Mouse (Mus musculus) gastrocnemius, postnatal 10 days (tissue): ENCODE measurements around the gene A330070K13Rik. TPM values are rescaled to one million over a fixed set of nuclear protein-coding genes. Genes with fewer than 3 reads are reported as not detected.
A peak's percentile ranks its signal among the peaks of the same experiment; 100 is the strongest.

Experiments
- DNase-seq: peaks from one replicate; pipeline ENCODE4 v3.0.0; 2021; ENCODE audit warnings: mixed read lengths
- long read RNA-seq, 2 experiments: library from polyadenylated mRNA; stranded (forward); transcript quantifications; one replicate each; pipeline ENCODE4 v2.0.0; 2021
- total RNA-seq, 2 experiments: library from RNA; stranded (reverse); gene quantifications; 2 replicates each; pipeline ENCODE4 v1.2.3; 2021

A330070K13Rik gene
- total RNA-seq, result not detected
- long read RNA-seq, experiment 1, result 0 reads
- long read RNA-seq, experiment 2, result 0 reads

DNA sequence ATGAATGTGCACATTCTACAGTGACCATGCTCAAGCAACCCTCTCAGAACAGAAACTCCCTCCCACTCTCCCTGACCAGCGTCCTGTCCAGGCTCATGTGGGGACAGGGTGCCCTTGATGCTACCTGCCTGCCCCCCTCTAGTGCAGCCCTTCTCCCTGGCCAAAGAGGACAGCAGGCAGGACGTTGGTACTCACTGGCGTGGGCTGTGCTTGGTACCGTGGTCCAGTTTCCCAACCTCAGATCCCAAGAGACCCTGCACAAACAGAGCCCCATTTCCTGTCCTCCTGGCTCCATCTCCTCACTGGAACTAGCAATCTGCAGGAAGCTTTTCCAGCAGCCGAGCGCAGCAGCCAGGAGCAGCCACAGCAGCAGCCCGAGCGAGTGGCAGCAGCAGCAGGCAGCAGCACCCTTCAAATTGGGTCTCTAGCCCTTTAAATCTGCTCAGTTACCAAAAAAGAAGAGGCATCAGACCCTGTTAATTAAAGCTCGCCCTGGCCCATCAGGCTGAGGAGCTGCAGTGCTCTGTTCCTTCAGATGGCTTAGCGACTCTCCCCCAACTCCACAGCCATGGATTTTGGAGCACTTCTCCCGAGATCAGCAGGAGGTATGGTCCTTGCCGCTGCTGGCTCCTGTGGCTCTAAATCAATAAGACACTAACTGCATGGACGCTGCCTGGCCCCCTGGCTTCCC lies at the start of gene A330070K13Rik:
Gene A330070K13Rik, minus strand, starts transcription at position 410 of the 691 bp plus-strand sequence.
- no peak for DNase-seq

- no peak for DNase-seq
Measured at GRCm38 (mm10) chr5:130411516-130411915, 27.1 kb upstream of the A330070K13Rik start.

DNA sequence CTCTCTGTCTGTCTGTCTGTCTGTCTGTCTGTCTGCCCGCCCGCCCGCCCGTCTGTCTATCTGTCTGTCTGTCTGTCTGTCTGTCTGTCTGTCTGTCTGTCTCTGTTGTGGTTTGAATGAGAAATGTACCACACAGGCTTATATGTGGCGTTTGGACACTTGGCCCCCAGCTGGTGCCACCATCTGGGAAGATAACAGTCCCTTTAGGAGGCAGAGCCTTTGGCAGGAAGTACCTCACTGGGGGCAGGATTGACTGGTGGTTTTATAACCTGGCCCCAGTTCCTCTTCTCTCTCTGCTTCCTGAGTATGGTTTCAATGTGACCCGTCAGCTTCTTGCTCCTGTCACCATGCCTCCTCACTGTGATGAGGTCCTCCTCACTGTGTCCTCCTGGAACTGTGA lies 25.3 kb upstream of the A330070K13Rik start:
- no peak for DNase-seq

DNA sequence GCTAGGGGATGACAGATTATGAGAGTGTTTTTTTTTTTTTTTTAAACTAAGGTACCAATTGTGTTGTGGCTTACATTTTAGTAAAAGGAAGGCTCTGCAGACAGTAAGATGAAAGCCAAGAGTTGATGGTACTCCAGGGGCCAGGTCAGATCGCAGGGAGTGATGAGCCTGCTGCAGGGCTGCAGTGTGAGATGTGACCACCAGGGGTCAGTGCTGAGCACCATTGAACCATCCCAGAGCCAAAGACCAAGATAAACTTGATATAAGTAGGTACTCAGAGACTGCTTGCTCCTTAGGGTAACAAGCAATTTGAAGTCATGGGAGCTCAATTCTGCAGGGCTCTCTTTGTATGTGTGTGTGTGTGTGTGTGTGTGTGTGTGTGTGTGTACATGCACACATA lies 20.8 kb upstream of the A330070K13Rik start:
- DNase-seq, result peak; percentile 64

GRCm38 (mm10) chr5:130400136-130400917 lies 15.9 kb upstream of the A330070K13Rik start:
- DNase-seq, result no peak

GRCm38 (mm10) chr5:130395142-130395541 lies 10.7 kb upstream of the A330070K13Rik start:
- no peak for DNase-seq

DNA sequence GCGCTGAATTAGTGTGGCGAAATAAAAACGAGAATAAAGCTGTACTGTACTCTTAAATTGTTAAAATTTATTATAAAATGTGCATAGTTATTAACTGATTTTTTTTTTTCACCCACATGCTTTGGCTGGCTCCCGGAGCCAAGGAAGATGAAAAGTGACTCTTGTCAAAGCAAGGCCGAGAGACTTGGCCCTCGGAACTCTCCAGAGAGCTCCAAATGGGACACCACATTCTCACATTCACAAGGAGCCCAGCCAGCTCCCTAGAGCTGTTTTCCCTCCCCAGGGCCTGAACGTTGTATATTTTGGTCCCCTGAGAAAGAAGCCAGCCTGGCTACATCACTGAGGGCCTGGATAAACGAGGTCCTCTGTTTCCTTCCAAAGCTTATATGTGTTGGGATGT lies 10.0 kb upstream of the A330070K13Rik start:
- no peak for DNase-seq

DNA sequence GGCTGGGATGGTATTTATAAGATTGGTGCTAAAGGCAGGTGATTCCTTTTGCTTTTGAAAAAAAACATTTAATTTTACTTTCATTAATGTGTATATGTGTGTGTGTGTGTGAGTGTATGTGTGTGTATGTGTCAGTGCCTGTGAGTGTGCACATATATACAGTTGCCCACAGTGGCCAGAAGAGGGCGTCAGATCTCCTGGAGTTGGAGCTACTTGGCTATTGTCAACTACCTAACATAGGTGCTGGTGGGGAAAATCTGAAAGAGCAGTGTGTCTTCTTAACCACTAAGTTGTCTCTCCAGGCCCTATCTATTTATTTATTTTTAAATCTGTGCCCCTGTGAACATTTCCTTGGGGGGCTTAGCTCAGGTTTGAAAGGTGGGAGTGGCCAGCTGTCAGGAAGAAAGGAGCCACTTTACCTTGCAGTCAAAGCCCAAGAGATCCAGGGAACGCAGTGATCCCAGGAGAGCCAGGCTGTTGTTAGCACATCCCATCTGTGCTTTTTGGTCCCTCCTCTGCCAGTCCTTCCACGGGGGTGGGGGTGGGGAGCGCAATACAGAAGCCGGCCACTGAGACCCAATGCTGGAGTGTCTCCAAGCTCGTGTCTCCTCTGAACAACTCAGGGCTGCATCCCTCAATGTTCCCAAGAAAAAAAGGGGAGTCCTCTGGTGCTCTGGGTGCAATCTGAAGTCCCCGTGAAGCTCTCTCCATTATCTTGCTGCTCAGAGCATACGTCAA lies 9.4 kb upstream of the A330070K13Rik start:
- DNase-seq, result no peak

DNA sequence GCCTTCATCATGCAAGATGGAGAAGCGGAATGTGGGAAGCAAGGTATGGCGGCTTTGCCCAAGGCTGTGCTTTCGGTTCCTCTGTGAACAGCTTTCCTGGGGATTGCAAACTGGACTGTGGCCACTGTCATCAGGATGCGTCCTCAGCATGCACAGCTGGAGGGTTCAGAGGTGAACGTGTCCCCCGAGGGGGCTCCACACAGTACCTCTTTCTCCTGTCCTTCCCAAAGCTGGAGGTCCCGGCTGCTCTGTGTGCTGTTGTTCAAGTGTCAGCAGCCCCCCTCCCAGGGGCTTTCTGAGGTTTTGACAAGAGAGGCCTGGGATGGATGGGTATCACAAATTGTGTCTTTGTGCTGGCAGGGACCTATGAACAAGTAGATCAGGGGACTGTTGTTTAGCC lies 2.0 kb upstream of the A330070K13Rik start:
- no peak for DNase-seq

DNA sequence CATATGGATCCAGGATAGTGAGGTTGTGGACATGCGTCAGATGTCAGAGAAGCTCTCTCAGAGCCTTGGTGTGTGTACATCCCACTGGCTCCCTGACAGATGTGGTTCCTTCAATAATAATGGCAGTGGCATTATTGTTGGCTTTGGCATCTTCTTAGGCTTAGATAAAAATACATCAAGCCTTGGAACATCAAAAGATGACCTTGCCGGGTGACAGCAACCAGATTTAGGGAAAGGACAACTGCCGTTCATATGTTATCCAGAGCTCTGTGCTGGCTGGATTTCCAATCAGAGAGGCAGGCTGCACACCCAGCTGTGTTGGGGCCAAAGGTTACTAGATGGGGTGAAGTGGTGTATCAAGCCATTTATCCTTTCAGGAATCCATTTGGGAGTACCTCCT lies 9.0 kb downstream of the A330070K13Rik start:
- DNase-seq, result no peak

- no peak for DNase-seq
Measured at GRCm38 (mm10) chr5:130369237-130369636, 15.2 kb downstream of the A330070K13Rik start, which contains the start of gene Caln1. Gene Caln1, plus strand, starts transcription at chr5:130369455.

DNA sequence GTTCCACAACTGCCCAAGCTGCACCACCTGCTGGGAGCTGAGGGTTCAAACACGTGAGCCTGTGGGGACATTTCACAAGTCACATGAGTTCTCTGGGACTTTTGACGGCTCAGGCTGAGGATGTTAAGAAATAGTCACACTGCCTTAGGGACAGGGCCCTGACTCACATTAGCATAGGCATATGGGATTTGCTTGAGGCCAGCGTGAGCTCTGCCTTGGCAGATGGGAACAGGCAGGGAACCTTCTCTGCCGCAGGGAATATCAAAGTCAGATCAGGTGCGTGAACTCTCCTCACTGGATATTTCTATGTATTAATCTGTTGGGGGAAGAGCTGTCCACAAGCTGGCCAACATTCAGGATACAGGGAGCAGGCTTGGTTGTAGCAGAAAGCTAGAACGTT lies 16.2 kb downstream of the A330070K13Rik start:
- DNase-seq, result no peak

DNA sequence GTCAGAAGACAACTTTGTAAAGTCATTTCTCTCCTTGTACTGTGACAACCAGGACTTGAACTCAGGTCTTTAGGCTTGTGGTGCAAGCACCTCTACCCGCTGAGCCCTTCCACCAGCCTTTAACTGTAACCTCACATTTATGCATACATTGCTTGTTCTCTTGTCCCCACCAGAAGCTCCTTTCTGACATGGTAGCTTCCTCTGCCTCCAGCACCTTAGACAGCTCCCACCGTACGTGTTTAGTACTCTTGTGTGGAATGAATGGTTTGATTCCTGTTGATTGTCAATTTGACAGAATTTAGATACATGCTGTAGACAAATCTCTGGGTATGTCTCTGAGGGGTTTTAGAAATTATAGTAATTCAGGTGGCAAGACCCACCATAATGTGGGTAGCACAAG lies 20.7 kb downstream of the A330070K13Rik start:
- no peak for DNase-seq

DNA sequence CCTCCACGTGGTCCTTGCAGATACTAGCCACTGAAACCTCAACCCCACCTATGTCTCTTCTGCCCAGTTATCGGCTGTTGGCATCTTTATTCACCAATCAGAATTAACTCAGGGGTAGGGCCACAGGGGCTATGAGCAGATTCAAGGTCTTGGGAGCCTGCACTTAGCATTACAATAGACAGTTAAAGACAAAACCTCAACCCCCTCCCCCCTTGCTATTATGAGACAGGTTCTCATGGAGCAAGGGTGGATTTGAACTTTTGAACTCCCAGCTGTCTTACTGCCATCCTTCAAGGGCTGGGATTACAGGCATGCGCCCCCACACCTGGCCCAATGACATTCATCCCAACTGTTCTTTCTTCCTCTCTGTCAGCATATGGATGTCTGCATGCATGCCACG lies 21.3 kb downstream of the A330070K13Rik start:
- DNase-seq, result no peak

DNA sequence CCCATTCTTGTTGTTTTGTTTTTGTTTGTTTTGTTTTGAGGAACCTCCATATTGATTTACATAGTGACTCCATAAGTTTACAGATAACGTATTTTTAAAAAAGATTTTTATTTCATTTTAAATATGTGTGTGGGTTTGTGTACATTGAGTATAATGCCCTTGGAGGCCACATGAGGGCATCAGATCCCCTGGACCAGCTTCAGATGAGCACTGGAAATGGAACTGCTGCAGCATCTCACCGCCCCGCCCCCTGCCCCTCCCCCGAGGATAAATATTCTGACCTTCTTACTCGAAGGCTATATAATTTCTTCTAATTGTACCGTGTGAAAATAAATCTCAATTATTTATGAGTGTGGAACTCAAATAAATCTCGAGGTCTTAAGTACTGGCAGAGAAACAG lies 29.2 kb downstream of the A330070K13Rik start:
- no peak for DNase-seq

GRCm38 (mm10) chr5:130345871-130346270 lies 38.6 kb downstream of the A330070K13Rik start:
- DNase-seq, result no peak

DNA sequence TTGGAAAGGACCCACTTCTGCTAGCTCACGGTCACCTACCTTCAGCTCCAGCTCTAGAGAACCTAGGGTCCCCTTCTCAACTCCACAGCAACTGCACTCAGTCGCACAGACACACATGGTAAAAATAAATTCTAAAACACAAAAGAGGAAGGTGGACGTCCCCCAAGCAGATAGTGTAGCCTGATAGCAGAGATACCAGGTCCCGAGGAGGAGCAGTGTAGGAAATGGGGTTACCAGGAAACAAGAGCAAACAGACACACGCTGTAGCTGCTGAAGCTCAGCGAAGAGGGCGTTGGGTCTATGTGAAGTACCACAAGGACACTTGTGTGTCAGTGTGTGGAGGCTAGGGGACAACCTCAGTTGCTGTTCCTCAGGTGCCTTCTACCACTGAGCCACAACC lies 39.4 kb downstream of the A330070K13Rik start:
- DNase-seq, result no peak

DNA sequence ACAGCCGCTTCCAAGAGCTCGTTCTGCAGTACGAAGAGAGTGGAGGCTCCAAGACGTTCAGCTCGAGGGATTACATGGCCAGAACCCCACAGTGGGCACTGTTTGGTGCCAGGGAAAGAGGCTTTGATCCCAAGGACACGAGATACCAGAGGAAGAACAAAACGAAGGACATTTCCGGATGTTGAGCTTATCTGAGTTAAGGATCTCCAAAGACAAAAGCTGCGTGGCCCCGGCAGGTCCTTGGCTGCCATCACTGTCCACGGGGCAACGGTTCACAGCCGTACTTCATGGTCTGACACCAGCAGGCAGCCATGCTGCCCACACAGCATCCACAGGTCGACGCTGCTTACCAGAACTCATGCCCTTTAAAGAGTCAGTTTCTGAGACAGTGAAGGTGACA lies 43.8 kb downstream of the A330070K13Rik start:
- no peak for DNase-seq

DNA sequence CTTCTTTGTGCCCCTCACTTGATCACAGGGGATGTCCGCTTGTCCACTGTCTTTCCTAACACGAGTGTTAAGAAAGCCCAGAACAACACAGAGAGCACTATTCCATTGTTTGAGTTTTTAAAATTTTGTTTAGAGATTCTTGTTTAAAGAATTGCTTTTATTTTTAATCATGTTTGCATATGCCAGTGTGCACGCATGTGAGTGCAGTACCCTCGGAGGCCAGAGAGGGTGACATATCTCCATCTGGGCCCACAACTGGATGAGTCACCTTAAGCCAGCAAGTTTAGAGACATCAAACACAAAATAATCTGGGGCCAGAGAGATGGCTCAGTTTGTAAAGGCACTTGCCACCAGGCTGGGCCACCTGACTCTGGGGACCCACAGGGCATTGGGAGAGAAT lies 49.0 kb downstream of the A330070K13Rik start:
- DNase-seq, result no peak

GRCm38 (mm10) chr5:130333971-130334370 lies 50.5 kb downstream of the A330070K13Rik start:
- no peak for DNase-seq

- no peak for DNase-seq
Measured at GRCm38 (mm10) chr5:130333566-130333965, 50.9 kb downstream of the A330070K13Rik start.

- DNase-seq, result no peak
Measured at GRCm38 (mm10) chr5:130331206-130331605, 53.2 kb downstream of the A330070K13Rik start.

DNA sequence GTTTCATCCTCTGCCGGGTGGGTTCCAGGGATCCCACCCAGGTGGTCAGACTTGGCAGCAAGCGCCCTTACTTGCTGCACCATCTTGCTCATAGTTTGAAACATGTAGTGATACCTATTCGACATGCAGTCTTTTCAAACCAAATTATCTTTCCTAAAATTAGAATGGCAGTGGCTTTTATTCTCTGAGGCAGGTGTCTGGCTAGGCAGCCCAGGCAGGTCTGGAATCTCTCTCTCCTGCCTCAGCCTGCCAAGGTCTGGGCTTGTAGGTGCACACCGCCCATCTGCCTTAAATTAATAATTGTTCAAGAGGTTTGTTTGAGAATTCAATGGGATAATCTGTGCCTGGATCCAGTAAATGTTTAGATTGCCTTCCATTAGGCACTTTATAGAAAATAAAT lies 53.6 kb downstream of the A330070K13Rik start:
- DNase-seq, result no peak
